Mouse (Mus musculus) embryonic facial prominence, embryonic 12.5 days (tissue): ENCODE measurements at regions not wholly inside any gene's neighbourhood (a gene's known extent, or its start where the extent isn't known, plus 50 kb on each side); places are given as distances from the start of the nearest gene placed in this dataset. TPM values are rescaled to one million over a fixed set of nuclear protein-coding genes. Genes with fewer than 3 reads are reported as not detected.

Experiments used
- ATAC-seq: fragments of 200-750 bp; cut with Nextera tagmentation; 2 replicates; pipeline ENCODE4 v1.8.0; 2017; ENCODE audit not compliant: insufficient number of reproducible peaks, insufficient read depth, low FRiP score, low TSS enrichment
- H3K27ac ChIP-seq: fragments of 300-500 bp; sonication (generic); 2 replicates; pipeline ENCODE4 v1.5.1; 2016; ENCODE audit warnings: mild to moderate bottlenecking
- H3K27me3 ChIP-seq: fragments of 300-500 bp; sonication (generic); 2 replicates; pipeline ENCODE4 v1.6.1; 2016; ENCODE audit warnings: mild to moderate bottlenecking, moderate library complexity
- H3K36me3 ChIP-seq: fragments of 300-500 bp; sonication (generic); 2 replicates; pipeline ENCODE4 v1.6.1; 2016; ENCODE audit warnings: mild to moderate bottlenecking
- H3K4me1 ChIP-seq: fragments of 300-500 bp; sonication (generic); 2 replicates; pipeline ENCODE4 v1.6.1; 2016
- H3K4me2 ChIP-seq: fragments of 300-500 bp; sonication (generic); replicated peaks from 2 replicates; pipeline ENCODE4 v1.6.1; 2016; ENCODE audit warnings: mild to moderate bottlenecking, moderate library complexity
- H3K4me3 ChIP-seq: fragments of 300-500 bp; sonication (generic); 2 replicates; pipeline ENCODE4 v1.5.1; 2016; ENCODE audit warnings: mild to moderate bottlenecking
- H3K9ac ChIP-seq: fragments of 300-500 bp; sonication (generic); 2 replicates; pipeline ENCODE4 v1.6.1; 2016; ENCODE audit warnings: mild to moderate bottlenecking, moderate library complexity
- H3K9me3 ChIP-seq: fragments of 300-500 bp; sonication (generic); 2 replicates; pipeline ENCODE4 v1.6.1; 2016; ENCODE audit warnings: mild to moderate bottlenecking, moderate library complexity
- WGBS: fragments of 180-500 bp; shearing (Covaris S2); methylation state at CpG from one replicate; pipeline ENCODE4 v1.1.7; 2016; 5-methylcytosine and 5-hydroxymethylcytosine counted together
- microRNA-seq: library from miRNA; unstranded; fragments of <30 nt; microRNA quantifications from one replicate; pipeline ENCODE4, GENCODE M21; 2017

DNA sequence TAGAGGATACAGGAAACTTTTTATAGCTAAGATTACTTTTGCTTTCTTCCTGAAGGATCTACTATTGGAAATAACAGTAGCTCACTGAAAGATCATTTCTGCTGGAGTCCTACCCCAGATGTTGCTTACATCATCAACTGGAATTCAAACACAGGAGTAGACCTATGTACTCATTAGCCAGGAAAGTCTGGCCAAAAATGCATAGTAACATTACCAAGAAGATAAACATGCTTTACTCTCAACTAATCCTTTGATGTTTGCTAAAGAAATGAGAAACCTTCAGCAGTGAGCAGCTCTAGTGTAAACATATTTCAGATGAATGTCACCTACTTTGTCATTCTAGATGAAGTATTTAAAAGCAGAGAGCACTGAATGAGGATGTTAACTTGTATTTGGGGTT lies 173.0 kb downstream of the Snx13 start:
- Histone ChIP-seq H3K4me1 (no peaks in the 10 kb centered on the region), H3K9me3 (no peaks in the 10 kb centered on the region), H3K9ac (no peak overlapping the region), H3K4me2 (no peak overlapping the region), H3K4me3 (no peak overlapping the region), H3K36me3 (no peaks in the 10 kb centered on the region), H3K27ac (no peak overlapping the region), H3K27me3 (no peaks in the 10 kb centered on the region)
- no peak for ATAC-seq

GRCm38 (mm10) chr12:35216725-35217124 lies 169.7 kb downstream of the Snx13 start:
- no peaks in the 10 kb centered on the region for H3K4me1 ChIP-seq
- ATAC-seq: no peak
- H3K4me2 ChIP-seq: no peak overlapping the region
- H3K27ac ChIP-seq: no peak overlapping the region
- no peaks in the 10 kb centered on the region for H3K27me3 ChIP-seq
- H3K9me3 ChIP-seq: no peaks in the 10 kb centered on the region
- 74% methylated on average over 2 of the region's 2 CpGs for WGBS
- no peak overlapping the region for H3K9ac ChIP-seq
- no peaks in the 10 kb centered on the region for H3K36me3 ChIP-seq
- no peak overlapping the region for H3K4me3 ChIP-seq

DNA sequence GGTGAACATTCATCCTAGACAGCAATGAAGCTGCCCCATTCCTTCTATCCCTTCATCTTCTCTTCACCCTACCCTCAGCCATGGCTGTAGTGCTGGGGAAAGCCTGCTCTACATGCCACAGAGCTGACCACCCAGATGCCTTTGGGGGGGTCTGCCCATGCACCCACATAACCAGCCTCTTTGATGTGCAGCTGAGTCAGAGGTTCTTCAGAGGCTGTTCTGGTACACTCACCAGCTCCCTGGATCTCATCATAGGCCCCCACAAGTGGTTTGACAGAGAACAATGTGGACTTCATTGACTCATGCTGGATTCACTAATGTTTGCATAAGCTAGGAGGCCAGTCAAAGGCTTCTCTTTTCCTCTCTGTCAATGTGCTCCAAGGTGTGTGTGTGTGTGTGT lies 162.4 kb downstream of the Snx13 start:
- Histone ChIP-seq H3K27ac (no peak overlapping the region), H3K4me3 (no peak overlapping the region), H3K9me3 (no peaks in the 10 kb centered on the region), H3K27me3 (no peaks in the 10 kb centered on the region), H3K4me2 (no peak overlapping the region), H3K36me3 (no peaks in the 10 kb centered on the region), H3K4me1 (no peaks in the 10 kb centered on the region), H3K9ac (no peak overlapping the region)
- ATAC-seq: no peak

DNA sequence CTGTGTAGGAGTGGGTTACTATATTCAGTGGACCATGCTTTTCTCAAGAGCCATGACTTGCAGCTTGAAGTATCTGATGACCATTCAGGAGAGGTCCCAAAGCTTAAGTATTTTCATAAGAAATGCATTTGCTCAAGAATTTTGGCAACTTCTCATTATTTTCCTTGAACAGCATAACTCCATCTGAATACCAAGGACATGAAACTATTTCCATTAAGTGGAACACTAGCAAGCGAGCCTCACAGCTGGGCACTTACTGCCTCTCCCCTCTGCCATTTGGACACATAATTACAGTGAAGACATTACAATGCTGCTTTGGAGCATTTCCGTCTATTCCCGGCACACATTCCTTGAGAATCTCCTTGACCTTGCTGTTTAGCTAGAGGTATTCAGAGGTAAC lies 160.6 kb downstream of the Snx13 start:
- Histone ChIP-seq H3K4me2 (no peak overlapping the region), H3K4me1 (no peaks in the 10 kb centered on the region), H3K27me3 (no peaks in the 10 kb centered on the region), H3K9me3 (no peaks in the 10 kb centered on the region), H3K9ac (no peak overlapping the region), H3K4me3 (no peak overlapping the region), H3K36me3 (no peaks in the 10 kb centered on the region), H3K27ac (no peak overlapping the region)
- no peak for ATAC-seq
- WGBS: 72% methylated on average over 3 of the region's 3 CpGs

GRCm38 (mm10) chr12:35203398-35203797 lies 156.4 kb downstream of the Snx13 start:
- ATAC-seq: no peak
- H3K9ac ChIP-seq: no peak overlapping the region
- peaks cover 7% of the 10 kb centered on the region; the same call in 1 of the 2 replicates for H3K4me1 ChIP-seq
- WGBS: 68% methylated on average over 1 of the region's 1 CpGs
- H3K4me3 ChIP-seq: no peak overlapping the region
- no peaks in the 10 kb centered on the region for H3K27me3 ChIP-seq
- no peak overlapping the region for H3K27ac ChIP-seq
- H3K36me3 ChIP-seq: no peaks in the 10 kb centered on the region
- H3K9me3 ChIP-seq: no peaks in the 10 kb centered on the region
- H3K4me2 ChIP-seq: no peak overlapping the region

- no peak overlapping the region for H3K4me2 ChIP-seq
- H3K4me1 ChIP-seq: peaks cover 7% of the 10 kb centered on the region; the same call in 1 of the 2 replicates
- H3K27ac ChIP-seq: no peak overlapping the region
- no peak overlapping the region for H3K4me3 ChIP-seq
- no peaks in the 10 kb centered on the region for H3K9me3 ChIP-seq
- ATAC-seq: no peak
- H3K36me3 ChIP-seq: no peaks in the 10 kb centered on the region
- H3K9ac ChIP-seq: no peak overlapping the region
- H3K27me3 ChIP-seq: no peaks in the 10 kb centered on the region
- 27% methylated on average over 5 of the region's 5 CpGs for WGBS
Observed at GRCm38 (mm10) chr12:35200110-35200509, 153.1 kb downstream of the Snx13 start.

Small RNA genes in the stretch of these regions (microRNA-seq; reads per million reads assigned to microRNA genes)
- gene Gm44396: not detected
